Mouse (Mus musculus) frontal cortex, adult 2 months (tissue): ENCODE measurements at regions not wholly inside any gene's neighbourhood (a gene's known extent, or its start where the extent isn't known, plus 50 kb on each side); places are given as distances from the start of the nearest gene placed in this dataset.
A peak's percentile ranks its signal among the peaks of the same experiment; 100 is the strongest.

Source experiments
- DNase-seq, 2 experiments: peaks; one replicate each; pipeline ENCODE4 v3.0.0; 2022; ENCODE audit warnings: low spot score in 1 of 2; ENCODE audit errors: extremely low spot score in 1 of 2

DNA sequence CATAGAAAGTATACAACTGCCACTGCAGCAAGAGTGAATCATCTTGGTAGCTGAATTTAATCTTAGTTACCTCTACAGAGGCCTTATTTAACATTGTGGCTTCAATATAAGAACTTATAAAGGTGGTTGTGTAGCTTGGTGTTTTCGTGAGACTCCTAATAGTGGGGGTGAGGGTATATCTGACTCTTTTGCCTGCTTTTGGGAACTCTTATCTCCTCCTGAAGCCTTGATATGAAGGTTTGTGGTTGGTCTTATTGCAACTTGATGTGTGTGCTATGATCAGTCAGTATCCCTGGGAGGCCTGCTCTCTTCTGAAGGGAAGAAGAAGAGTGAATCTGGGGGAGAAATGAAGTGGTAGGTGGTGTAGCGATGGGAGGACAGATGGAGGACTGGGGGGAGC is 67.7 kb upstream of the Tab2 start:
- no peak for DNase-seq

DNA sequence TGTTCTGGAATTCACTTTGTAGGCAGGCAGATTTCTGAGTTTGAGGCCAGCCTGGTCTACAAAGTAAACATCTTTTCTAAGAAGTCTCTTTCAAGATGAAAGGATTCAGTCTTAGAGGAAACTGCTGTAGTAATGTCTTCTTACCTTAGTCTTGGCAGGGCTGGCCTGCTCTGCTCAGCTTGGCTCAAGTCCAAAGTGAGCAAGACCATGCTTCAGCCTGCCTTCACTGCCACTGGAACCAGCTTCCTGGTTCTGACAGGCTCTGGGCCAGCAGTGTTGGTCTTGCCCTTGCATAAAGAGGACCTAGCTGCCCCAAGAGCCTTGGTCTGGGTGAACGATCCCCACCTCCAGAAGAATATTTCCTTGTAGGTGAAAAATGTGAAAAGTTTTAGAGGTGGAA is 65.9 kb upstream of the Tab2 start:
- peak in 1 of 2 experiments; percentile 3 for DNase-seq

DNA sequence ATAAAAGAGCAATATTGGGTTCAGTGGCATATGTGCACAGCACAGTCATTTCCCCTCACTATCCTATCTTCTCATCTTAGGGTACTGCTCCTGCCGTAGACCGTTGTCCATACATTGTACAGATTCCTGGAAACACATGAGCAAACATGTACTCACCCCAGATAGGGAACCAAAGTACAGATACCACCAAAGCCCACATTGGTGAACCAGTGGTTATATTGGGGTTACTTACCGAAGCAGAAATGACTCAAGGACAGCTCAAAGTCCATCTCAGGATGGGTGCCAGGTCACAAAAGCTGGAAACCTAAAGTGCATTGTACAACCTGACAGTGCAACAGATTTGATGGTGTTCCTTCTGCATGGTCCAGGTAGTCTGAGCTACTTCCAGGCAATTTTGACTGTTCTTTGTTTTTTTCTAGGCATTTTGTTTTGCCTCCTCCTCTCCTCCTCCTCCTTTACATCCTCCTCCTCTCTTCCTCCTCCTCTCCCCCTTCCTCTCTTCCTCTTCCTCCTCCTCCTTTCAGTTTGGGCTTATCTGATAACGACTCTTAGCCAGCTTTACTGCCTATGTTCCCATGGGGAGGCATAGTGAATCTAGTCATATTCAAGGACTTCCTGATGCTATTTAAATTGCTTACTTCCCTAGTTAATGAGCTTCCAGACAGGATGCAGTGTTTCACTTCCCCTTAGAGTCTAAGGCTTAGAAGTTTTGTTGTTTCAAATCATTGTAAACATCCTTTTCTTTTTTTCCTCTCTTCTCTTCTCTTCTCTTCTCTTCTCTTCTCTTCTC is 65.1 kb upstream of the Tab2 start:
- DNase-seq: no peak

DNA sequence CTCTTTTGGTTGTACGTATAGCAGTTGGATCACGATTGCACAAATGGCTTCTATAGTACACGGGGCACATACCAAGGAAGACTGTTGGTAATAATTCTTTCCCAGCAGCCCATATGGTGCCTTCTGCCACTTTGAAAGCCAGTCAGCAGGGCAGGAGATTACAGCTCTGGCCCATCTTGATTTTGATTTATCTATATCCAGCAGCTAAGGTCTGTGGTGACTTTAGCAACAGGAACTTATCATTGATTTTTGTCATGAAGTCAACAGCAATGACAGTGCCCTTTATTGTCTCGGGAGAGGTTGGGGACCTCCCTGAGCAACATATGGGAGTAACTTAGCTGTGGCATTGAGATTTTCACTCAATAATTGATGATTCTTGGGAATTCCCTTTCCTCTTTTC is 64.1 kb upstream of the Tab2 start:
- DNase-seq: no peak

DNA sequence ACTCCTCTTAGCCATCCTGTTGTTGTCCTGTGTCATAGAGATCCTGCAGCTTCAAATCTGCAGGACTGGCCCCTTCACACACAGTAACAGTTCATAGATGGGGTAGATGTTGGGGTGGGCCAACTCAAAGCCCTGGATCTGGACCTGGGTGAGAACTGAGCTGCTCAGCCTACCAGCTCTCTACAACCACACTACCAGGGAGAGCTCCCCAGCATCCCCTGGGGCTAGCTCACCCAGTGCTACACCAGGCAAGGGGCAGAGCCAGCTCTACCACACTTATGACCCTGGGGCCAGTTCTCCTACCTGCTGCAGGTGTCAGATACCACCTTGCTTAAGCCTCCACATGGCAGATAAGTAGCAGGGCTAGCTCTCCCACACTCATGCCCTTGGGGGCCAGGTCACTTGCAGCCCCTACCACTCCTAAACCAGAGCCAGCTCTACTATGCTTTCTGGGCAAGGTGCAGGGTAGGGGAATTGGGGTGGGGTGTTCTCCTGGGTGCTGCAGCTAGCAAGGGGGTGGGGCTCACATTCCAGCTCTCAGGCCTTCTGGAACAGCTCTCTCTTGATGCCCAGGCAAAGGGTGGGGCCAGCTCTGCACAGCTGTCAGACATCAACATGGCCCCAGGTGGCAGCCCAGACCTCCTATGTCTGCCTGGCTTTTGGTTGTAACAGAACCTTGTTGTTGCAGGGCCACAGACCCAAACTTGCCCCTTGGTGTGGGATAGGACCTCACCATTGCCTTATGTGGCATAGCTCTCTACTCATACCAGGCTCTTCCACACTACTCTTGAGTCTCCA is 62.4 kb upstream of the Tab2 start:
- no peak for DNase-seq

DNA sequence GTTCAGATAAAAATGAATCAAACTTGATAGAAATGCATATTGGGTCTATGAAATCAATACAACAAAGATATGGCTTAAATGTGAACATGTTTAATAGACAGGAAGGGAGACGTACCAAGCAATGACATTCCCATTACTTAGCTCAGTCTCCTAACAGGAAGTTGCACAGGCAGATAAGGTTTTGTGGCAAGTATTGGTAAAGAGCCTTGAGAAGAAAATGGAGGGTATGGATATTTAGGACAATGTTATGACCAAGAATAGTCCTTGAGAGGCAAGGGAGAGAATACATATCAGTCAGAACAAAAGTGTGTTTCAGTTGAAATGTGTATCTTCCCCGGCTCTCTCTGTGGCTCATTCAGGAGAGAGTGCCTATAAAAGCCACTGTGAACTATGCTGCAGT is 60.7 kb upstream of the Tab2 start:
- no peak for DNase-seq

DNA sequence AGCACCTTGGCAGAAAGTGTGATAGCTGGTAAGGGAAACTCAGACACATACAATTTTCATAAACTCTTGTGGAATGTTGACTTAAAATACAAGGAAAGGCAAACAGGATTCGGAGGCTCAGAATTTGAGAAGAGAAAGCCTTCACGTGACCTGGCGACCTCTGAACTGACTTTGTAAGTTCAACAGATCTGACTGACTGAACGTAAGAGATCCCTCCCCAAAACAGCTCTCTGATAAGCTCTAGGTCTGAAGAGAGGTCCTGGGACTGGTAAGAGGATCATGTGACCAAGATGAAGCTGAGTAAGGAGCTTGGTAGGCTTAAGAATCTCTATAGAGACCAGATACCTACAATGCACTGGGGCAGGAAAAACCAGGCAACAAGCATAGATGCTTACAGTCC is 55.7 kb upstream of the Tab2 start:
- no peak for DNase-seq

DNA sequence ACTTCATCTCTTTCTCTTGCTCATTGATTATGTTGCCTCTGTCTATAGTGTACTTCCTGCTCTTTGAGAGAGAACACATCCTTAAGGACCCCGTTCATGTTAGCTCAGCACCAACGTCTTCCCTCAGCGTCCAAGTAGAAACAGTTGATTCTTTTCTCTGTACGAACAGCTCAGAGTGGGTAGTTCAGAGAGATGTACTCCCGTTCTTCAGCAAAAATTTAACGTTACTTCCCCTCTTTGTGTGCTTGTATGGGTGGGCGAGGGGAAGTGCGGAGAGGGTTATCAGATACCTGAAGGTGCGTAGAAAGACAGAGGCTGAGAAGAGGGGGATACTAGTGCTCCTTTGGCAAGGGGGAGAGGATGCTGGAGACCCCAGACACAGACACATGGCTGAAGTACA is 55.1 kb upstream of the Tab2 start:
- no peak for DNase-seq

DNA sequence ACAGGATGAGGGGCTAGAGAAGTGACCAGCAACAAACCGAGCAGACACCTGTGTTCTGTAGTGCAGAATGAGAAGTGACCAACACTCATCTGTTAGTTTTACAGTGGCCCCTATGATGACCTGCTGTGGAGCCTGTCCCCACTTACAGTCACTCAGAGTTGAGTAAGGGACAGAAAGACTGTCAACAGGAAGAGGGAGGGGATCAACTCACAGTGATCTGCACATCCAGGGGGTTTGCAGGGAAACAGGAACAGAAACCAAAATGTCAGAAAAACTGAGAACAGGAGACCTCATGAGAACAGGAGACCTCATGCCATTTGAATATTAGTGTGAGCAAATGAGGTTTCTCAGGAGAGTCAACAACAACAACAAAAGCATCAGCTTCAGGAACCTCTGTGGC is 53.8 kb upstream of the Tab2 start:
- no peak for DNase-seq

DNA sequence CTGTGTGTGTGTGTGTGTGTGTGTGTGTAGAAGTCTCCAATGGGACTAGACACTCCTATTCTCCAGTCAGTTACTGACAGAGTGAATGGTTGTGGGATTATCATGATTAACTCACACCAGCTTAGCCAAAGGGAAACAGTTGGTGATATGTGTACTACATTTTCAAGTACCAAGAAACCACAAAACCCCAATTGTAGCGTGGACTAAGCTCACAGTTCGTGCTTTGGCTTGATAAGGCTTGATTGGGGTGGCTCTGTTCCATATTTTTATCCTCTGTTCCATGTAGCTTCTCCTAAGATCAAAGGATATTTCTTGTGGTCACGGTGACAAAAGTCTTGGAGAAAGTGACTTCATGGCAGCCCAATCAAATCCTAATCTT is 51.9 kb upstream of the Tab2 start:
- no peak for DNase-seq

DNA sequence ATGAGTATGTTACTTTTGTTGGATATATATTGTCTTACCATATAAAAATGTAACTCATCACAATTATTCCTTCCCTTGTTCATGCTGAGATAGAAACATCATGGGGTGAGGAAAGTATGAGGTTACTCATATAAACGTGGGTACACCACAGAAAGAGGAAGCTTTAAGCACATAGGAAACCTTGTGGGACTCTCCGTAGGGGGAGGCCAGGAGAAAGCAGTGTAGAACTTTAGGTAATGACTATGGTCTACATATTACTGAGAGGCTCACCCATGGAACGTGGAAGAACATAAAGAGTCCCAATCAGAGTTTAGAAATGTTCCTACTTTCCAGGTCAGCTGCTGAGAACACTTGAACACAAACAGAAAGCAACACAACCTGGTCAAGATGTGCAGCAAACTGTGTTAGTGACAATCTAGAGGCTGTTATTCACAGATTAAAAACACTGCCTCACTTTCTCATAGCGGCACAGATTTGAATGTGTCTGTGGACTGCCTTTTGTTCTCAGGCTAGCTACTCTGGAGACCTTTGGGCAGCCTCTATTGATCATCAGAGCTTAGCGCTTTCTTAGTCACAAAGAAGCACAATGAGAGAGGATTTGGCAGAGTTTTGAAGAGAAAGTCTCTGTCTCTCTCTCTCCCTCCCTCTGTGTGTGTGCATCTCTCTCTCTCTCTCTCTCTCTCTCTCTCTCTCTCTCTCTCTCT is 51.4 kb upstream of the Tab2 start:
- no peak for DNase-seq
